Mouse (Mus musculus) liver (tissue): ENCODE data around the gene Usf1.

Experiments
- DNase-seq: peaks from one replicate; pipeline ENCODE4 v3.0.0-alpha.2; 2020; ENCODE audit warnings: mixed read lengths

The Usf1 gene

GRCm38 (mm10) chr1:171419291-171419882 lies 8.3 kb downstream of the Usf1 start:
- no peak for DNase-seq

GRCm38 (mm10) chr1:171419905-171420304 lies 8.8 kb downstream of the Usf1 start:
- DNase-seq, result no peak

- no peak for DNase-seq
Measured at GRCm38 (mm10) chr1:171422504-171423095, 11.5 kb downstream of the Usf1 start.

- DNase-seq, result no peak
Measured at GRCm38 (mm10) chr1:171424638-171425037, 13.5 kb downstream of the Usf1 start.

GRCm38 (mm10) chr1:171425126-171425525 lies 14.0 kb downstream of the Usf1 start:
- DNase-seq, result no peak

GRCm38 (mm10) chr1:171432158-171432557 lies 21.0 kb downstream of the Usf1 start:
- no peak for DNase-seq

- DNase-seq, result no peak
Measured at GRCm38 (mm10) chr1:171435288-171435814, 24.2 kb downstream of the Usf1 start.

- DNase-seq, result no peak
Measured at GRCm38 (mm10) chr1:171435974-171436373, 24.9 kb downstream of the Usf1 start.

GRCm38 (mm10) chr1:171437264-171438013 lies 26.3 kb downstream of the Usf1 start, which contains the start of gene F11r:
Gene F11r (plus strand): TSS chr1:171437535.
- DNase-seq, result peak; percentile 82

GRCm38 (mm10) chr1:171438014-171438670 lies 27.0 kb downstream of the Usf1 start:
- DNase-seq, result no peak

GRCm38 (mm10) chr1:171439072-171439471 lies 28.0 kb downstream of the Usf1 start:
- DNase-seq, result no peak

- peak; percentile 18 for DNase-seq
Measured at GRCm38 (mm10) chr1:171440025-171440725, 29.1 kb downstream of the Usf1 start.

GRCm38 (mm10) chr1:171441466-171442412 lies 30.6 kb downstream of the Usf1 start:
- DNase-seq, result peak; percentile 28

- no peak for DNase-seq
Measured at GRCm38 (mm10) chr1:171442413-171442760, 31.3 kb downstream of the Usf1 start.

- DNase-seq, result no peak
Measured at GRCm38 (mm10) chr1:171445050-171445449, 33.9 kb downstream of the Usf1 start.

- no peak for DNase-seq
Measured at GRCm38 (mm10) chr1:171446854-171447253, 35.7 kb downstream of the Usf1 start.

GRCm38 (mm10) chr1:171447692-171448091 lies 36.6 kb downstream of the Usf1 start:
- DNase-seq, result no peak

- DNase-seq, result no peak
Measured at GRCm38 (mm10) chr1:171450062-171450461, 38.9 kb downstream of the Usf1 start.

- DNase-seq, result no peak
Measured at GRCm38 (mm10) chr1:171451001-171451400, 39.9 kb downstream of the Usf1 start.

GRCm38 (mm10) chr1:171452522-171452921 lies 41.4 kb downstream of the Usf1 start:
- no peak for DNase-seq

- DNase-seq, result peak; percentile 11
Measured at GRCm38 (mm10) chr1:171452923-171453322, 41.8 kb downstream of the Usf1 start.
